8 mouse cellular contexts compared by ENCODE assay signal in genomic region chrX:134718524-134718923, GRCm38 (mm10). TPM values are rescaled to one million over a fixed set of nuclear protein-coding genes. Genes with fewer than 3 reads are reported as not detected.
DNase-seq lines count a peak whose midpoint lies in the region; ATAC-seq and TF ChIP-seq lines count a peak whose summit lies in the region.

No protein-coding gene starts in this region.

- peak overlapping the region; percentile 52 for H3K4me2 ChIP-seq in neural tube, embryonic 15.5 days

- H3K9me3 ChIP-seq in hindbrain, embryonic 10.5 days, result no peaks in the 10 kb centered on the region
- H3K9me3 ChIP-seq in neural tube, embryonic 15.5 days (replicated peaks), result no peaks in the 10 kb centered on the region

- peaks cover 17% of the 10 kb centered on the region for H3K36me3 ChIP-seq in hindbrain, embryonic 10.5 days
- H3K36me3 ChIP-seq in neural tube, embryonic 15.5 days, result peaks cover 8% of the 10 kb centered on the region

- DNase-seq in R1 (ENCODE audit: low read depth, low spot score), result peak; percentile 90
- DNase-seq in cerebellum, adult 8-10 months, result peak; percentile 26
- DNase-seq in hindbrain, embryonic 10.5 days (ENCODE audit: low spot score), result peak; percentile 66
- DNase-seq in layer of hippocampus, adult 9-10 months (ENCODE audit: low spot score), result peak; percentile 9
- peak; percentile 10 for DNase-seq in lung, adult 2 months
- peak; percentile 41 for DNase-seq in thymus, postnatal 4 days

- H3K9ac ChIP-seq in neural tube, embryonic 15.5 days (replicated peaks), result peak overlapping the region; percentile 61

- H3K4me1 ChIP-seq in hindbrain, embryonic 10.5 days (replicated peaks), result peaks cover 1% of the 10 kb centered on the region; the same call in 1 of the 2 replicates
- H3K4me1 ChIP-seq in lung, adult 2 months (ENCODE audit: control insufficient read depth, insufficient read depth, low read length), result no peaks in the 10 kb centered on the region
- H3K4me1 ChIP-seq in neural tube, embryonic 15.5 days, result 0 out of 2 replicates have a peak, but pooled peaks cover 6% of the 10 kb centered on the region

- no peak for TF ChIP-seq CTCF in lung, adult 2 months (IDR thresholded peaks at IDR 0.05; ENCODE audit: insufficient read depth, low read length)

- H3K27me3 ChIP-seq in hindbrain, embryonic 10.5 days (ENCODE audit: insufficient read depth, poor library complexity, severe bottlenecking), result peaks cover 30% of the 10 kb centered on the region
- no peaks in the 10 kb centered on the region; the same call in 1 of the 2 replicates for H3K27me3 ChIP-seq in neural tube, embryonic 15.5 days (replicated peaks)

- TF ChIP-seq POLR2A in lung, adult 2 months (IDR thresholded peaks at IDR 0.05; ENCODE audit: borderline replicate concordance, extremely low read depth, low read depth, low read length), result no peak

- ATAC-seq in frontal cortex, adult (ENCODE audit: low TSS enrichment), result peak; percentile 81
- peak; percentile 91 for ATAC-seq in neural tube, embryonic 15.5 days (ENCODE audit: low FRiP score)

- peak overlapping the region; percentile 59 for H3K4me3 ChIP-seq in hindbrain, embryonic 10.5 days
- H3K4me3 ChIP-seq in lung, adult 2 months (replicated peaks; ENCODE audit: extremely low read depth, low read depth, low read length), result peak overlapping the region; percentile 96
- H3K4me3 ChIP-seq in neural tube, embryonic 15.5 days (replicated peaks), result peak overlapping the region; percentile 52

- H3K27ac ChIP-seq in hindbrain, embryonic 10.5 days, result peak overlapping the region; percentile 91
- H3K27ac ChIP-seq in neural tube, embryonic 15.5 days (replicated peaks), result peak overlapping the region; percentile 91

- 28% methylated on average over 14 of the region's 14 CpGs for WGBS in hindbrain, embryonic 10.5 days
- 31% methylated on average over 14 of the region's 14 CpGs for WGBS in lung, adult 2 months
- WGBS in neural tube, embryonic 15.5 days, result 26% methylated on average over 14 of the region's 14 CpGs

RNA-seq across cellular contexts. Expression of gene Armcx1, which starts 0.8 kb away (rescaled TPM):
- polyA plus RNA-seq in hindbrain, embryonic 10.5 days (2016; fragmentation: Nextera tagmentation; extraction: Ambion mirVana), result 41.8 and 47.0 TPM in 2 replicates
- 3.8 and 8.0 TPM in 2 replicates for polyA plus RNA-seq in lung, adult 2 months (2012; rRNA removed)
- polyA plus RNA-seq in neural tube, embryonic 15.5 days (2015; fragmentation: Nextera tagmentation; extraction: Ambion mirVana), result 108 and 119 TPM in 2 replicates

RNA-seq across cellular contexts. Expression of gene Armcx4, which starts 32.2 kb away (rescaled TPM):
- polyA plus RNA-seq in hindbrain, embryonic 10.5 days (2016; fragmentation: Nextera tagmentation; extraction: Ambion mirVana), result 4.2 and 6.4 TPM in 2 replicates
- 2.1 and 4.1 TPM in 2 replicates for polyA plus RNA-seq in lung, adult 2 months (2012; rRNA removed)
- polyA plus RNA-seq in neural tube, embryonic 15.5 days (2015; fragmentation: Nextera tagmentation; extraction: Ambion mirVana), result 4.7 and 5.4 TPM in 2 replicates

RNA-seq across cellular contexts. Expression of gene Armcx6, which starts 32.7 kb away (rescaled TPM):
- 15.7 and 16.1 TPM in 2 replicates for polyA plus RNA-seq in hindbrain, embryonic 10.5 days (2016; fragmentation: Nextera tagmentation; extraction: Ambion mirVana)
- 1.4 and 2.7 TPM in 2 replicates for polyA plus RNA-seq in lung, adult 2 months (2012; rRNA removed)
- 45.2 and 49.7 TPM in 2 replicates for polyA plus RNA-seq in neural tube, embryonic 15.5 days (2015; fragmentation: Nextera tagmentation; extraction: Ambion mirVana)

RNA-seq across cellular contexts. Expression of gene Armcx3, which starts 37.9 kb away (rescaled TPM):
- polyA plus RNA-seq in hindbrain, embryonic 10.5 days (2016; fragmentation: Nextera tagmentation; extraction: Ambion mirVana), result 47.7 and 57.1 TPM in 2 replicates
- 5.1 and 10.6 TPM in 2 replicates for polyA plus RNA-seq in lung, adult 2 months (2012; rRNA removed)
- 99.9 and 101 TPM in 2 replicates for polyA plus RNA-seq in neural tube, embryonic 15.5 days (2015; fragmentation: Nextera tagmentation; extraction: Ambion mirVana)

Comparison
In these comparisons a context has a peak if more than half of its experiments do, and no peak if none do; other contexts are left out.
1. Peak in every context shown above with its lines: DNase-seq, ATAC-seq, H3K4me3 ChIP-seq and H3K27ac ChIP-seq.
2. DNase-seq: peak in every context shown above with its lines; median percentile 90 in R1; 66 in hindbrain, embryonic 10.5 days; 41 in thymus, postnatal 4 days; 26 in cerebellum, adult 8-10 months; 10 in lung, adult 2 months; 9 in layer of hippocampus, adult 9-10 months.